Mouse (Mus musculus) gonadal fat pad, adult 2 months (tissue): ENCODE data around the gene Timm17a. TPM values are rescaled to one million over a fixed set of nuclear protein-coding genes. Genes with fewer than 3 reads are reported as not detected.

Source experiments
- DNase-seq: peaks from one replicate; pipeline ENCODE4 v3.0.0-alpha.2; 2012; ENCODE audit warnings: low read depth
- polyA plus RNA-seq: library from polyadenylated mRNA; depleted of rRNA; stranded (reverse); fragments of >200 nt; gene quantifications from 2 replicates; pipeline ENCODE4 v1.2.3, GENCODE M21; 2012; rRNA removed

The Timm17a gene
- polyA plus RNA-seq, result 82.7 and 105 TPM in 2 replicates

- no peak for DNase-seq
Measured at GRCm38 (mm10) chr1:135313284-135314031, at the start of gene Timm17a. Timm17a (minus strand) TSS chr1:135313778.

- no peak for DNase-seq
Measured at GRCm38 (mm10) chr1:135362115-135362514, 48.5 kb upstream of the Timm17a start.

GRCm38 (mm10) chr1:135361491-135361890 lies 47.9 kb upstream of the Timm17a start:
- no peak for DNase-seq

- DNase-seq, result no peak
Measured at GRCm38 (mm10) chr1:135359071-135359470, 45.5 kb upstream of the Timm17a start.

GRCm38 (mm10) chr1:135351953-135352352 lies 38.4 kb upstream of the Timm17a start:
- DNase-seq, result no peak

GRCm38 (mm10) chr1:135347498-135348169 lies 34.1 kb upstream of the Timm17a start:
- no peak for DNase-seq

- DNase-seq, result no peak
Measured at GRCm38 (mm10) chr1:135346891-135347290, 33.3 kb upstream of the Timm17a start.

GRCm38 (mm10) chr1:135344026-135344425 lies 30.4 kb upstream of the Timm17a start:
- no peak for DNase-seq

GRCm38 (mm10) chr1:135341947-135342346 lies 28.4 kb upstream of the Timm17a start:
- DNase-seq, result no peak

GRCm38 (mm10) chr1:135330578-135330977 lies 17.0 kb upstream of the Timm17a start:
- DNase-seq, result peak; percentile 91

- no peak for DNase-seq
Measured at GRCm38 (mm10) chr1:135328368-135328767, 14.8 kb upstream of the Timm17a start.

GRCm38 (mm10) chr1:135325934-135326333 lies 12.4 kb upstream of the Timm17a start:
- DNase-seq, result no peak

- DNase-seq, result no peak
Measured at GRCm38 (mm10) chr1:135324571-135324970, 11.0 kb upstream of the Timm17a start, which contains the start of gene Lmod1. Lmod1 (plus strand) TSS chr1:135324807.

GRCm38 (mm10) chr1:135323367-135323901 lies 9.9 kb upstream of the Timm17a start:
- no peak for DNase-seq

- DNase-seq, result no peak
Measured at GRCm38 (mm10) chr1:135312201-135312600, 1.4 kb downstream of the Timm17a start.

GRCm38 (mm10) chr1:135311356-135311755 lies 2.2 kb downstream of the Timm17a start:
- DNase-seq, result no peak

- DNase-seq, result no peak
Measured at GRCm38 (mm10) chr1:135290908-135291307, 22.7 kb downstream of the Timm17a start.

GRCm38 (mm10) chr1:135286311-135286710 lies 27.3 kb downstream of the Timm17a start:
- DNase-seq, result no peak

- no peak for DNase-seq
Measured at GRCm38 (mm10) chr1:135283826-135284291, 29.7 kb downstream of the Timm17a start, which contains the start of gene Rnpep. Rnpep (minus strand) TSS chr1:135284084.

GRCm38 (mm10) chr1:135283287-135283825 lies 30.2 kb downstream of the Timm17a start:
- DNase-seq, result no peak

GRCm38 (mm10) chr1:135282536-135283286 lies 30.9 kb downstream of the Timm17a start:
- no peak for DNase-seq

GRCm38 (mm10) chr1:135281841-135282240 lies 31.7 kb downstream of the Timm17a start:
- DNase-seq, result no peak
